Mouse (Mus musculus): Measurements from ENCODE around the gene Pcnx. TPM values are rescaled to one million over a fixed set of nuclear protein-coding genes. Genes with fewer than 3 reads are reported as not detected.

Pcnx gene
- 50.3 to 60.0 TPM (median 50.7 TPM) in 3 replicates for total RNA-seq (2017)

DNA sequence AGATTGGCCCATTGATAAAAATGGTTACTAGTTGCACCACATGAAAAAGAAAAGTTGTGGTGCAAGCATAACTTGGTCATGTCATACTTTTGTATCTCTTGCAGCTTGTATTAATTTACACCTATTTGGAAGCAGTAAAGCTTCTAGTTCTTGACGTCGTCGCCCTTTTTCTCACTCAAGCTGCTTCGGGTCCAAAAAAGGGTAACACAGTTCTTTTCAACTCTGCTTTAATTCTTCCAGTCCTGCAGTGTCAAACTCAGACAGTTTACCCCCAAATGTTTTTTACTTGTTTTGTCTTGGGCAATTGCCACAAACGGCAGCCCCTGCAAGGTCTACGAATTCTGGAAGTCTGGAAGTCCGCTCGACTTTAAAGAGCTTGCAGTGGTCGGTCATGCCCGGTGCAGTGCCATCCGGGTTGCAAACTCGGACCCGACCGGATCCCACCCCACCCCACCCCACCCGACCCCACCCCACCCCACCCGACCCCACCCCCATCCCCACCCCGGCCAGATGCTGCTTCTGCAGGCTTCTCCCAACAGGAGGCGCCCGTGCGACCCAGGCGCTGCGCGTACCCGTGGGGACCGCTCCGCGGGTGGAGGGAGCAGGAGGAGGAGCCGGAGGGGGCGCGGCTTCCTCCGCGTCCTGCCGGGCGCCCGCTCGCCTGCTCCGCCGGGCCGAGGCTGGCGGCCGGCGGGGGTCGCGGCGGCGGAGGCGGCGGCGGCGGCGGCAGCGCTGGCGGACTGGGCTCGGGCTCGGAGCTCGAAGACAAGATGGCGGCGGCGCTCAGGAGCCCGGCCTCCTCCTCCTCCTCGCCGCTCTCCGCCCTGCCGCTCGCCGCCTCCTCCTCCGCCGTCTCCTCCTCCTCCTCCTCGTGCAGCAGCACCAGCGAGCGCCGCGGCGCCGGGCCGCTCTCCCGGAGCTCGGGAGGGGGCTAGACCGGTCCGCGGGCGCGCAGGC lies at the start of gene Pcnx:
TSS of gene Pcnx (plus strand) at position 673 of the 957 bp plus-strand sequence.
- ATAC-seq (replicated peaks; ENCODE audit: insufficient number of reproducible peaks, low FRiP score, low TSS enrichment, poor library complexity, severe bottlenecking): peak; percentile 60

GRCm38 (mm10) chr12:81810417-81810816 lies 49.4 kb upstream of the Pcnx start:
- ATAC-seq (replicated peaks; ENCODE audit: insufficient number of reproducible peaks, low FRiP score, low TSS enrichment, poor library complexity, severe bottlenecking): no peak

DNA sequence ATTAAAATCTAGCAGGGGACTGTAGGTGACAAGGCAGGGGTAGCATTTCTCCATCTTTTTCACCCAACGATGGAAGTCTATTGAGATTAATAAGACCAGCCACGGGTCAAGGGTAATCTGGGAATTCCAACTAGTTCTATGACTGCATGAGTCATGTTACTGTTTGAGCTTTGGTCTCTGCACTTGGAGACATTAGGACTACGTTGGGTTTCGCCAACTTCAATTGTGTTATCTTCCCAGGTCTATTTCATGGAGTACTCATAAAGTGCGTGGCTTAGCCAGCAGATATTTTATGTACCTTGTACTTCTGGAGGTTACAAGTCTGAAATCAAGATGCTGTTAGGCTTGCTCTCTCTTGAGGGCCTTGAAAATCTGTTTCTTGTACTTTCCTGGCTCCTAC lies 45.1 kb upstream of the Pcnx start:
- ATAC-seq (replicated peaks; ENCODE audit: insufficient number of reproducible peaks, low FRiP score, low TSS enrichment, poor library complexity, severe bottlenecking): no peak

DNA sequence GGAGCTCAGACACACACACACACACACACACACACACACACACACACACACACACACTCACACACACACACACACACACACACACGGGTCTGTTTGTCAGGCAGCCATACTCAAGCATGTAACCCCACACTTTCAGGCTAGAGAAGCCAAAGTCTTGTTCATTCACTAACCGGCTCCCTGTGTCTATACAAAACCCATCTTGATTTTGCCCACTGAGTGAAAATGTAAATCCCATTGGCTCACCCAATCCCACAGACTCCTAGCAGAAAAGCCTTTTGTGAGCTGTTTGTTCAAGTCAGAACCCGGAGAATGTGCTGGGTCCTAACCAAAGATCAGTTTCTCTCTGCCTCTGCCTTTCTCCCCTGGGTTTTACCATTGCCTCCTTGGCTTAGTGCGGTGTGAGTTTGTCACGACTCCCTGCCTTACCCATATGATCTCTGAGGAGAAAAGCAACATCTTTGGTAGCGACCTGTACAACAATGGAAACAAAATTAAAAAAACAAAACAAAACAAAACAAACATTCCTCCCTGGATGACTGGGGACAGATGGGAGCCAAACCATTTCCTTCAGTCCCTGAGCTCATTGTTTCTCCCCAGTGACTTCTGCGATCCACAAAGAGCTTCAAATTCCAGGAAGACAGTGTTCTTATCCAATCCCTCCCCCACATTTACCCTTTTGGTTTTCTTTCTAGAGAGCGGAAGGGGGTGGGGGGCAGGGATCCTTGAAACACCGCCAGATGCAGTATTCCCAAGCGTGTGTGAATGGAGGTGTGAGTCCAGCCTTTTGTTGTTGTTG lies 43.3 kb upstream of the Pcnx start:
- no peak for ATAC-seq (replicated peaks; ENCODE audit: insufficient number of reproducible peaks, low FRiP score, low TSS enrichment, poor library complexity, severe bottlenecking)

GRCm38 (mm10) chr12:81817126-81817505 lies 42.7 kb upstream of the Pcnx start:
- no peak for ATAC-seq (replicated peaks; ENCODE audit: insufficient number of reproducible peaks, low FRiP score, low TSS enrichment, poor library complexity, severe bottlenecking)

DNA sequence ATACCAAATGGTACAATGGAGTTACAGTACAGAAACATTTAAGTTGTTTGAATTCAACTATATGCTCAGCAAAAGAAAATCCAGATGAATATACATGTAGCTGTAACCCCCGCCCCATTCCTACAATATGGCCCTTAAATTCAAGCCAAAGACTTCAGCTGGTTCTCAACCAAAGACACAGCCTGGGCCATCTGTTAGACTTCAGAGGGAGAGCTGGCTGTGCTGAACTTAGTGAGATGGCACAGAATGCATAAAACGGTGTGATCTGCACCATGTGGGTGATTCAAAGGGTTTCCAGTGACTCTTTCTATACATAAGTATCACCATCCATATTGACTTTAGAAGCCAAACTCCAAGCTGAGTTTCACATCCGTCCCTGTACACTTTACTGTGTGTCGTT lies 39.1 kb upstream of the Pcnx start:
- no peak for ATAC-seq (replicated peaks; ENCODE audit: insufficient number of reproducible peaks, low FRiP score, low TSS enrichment, poor library complexity, severe bottlenecking)

DNA sequence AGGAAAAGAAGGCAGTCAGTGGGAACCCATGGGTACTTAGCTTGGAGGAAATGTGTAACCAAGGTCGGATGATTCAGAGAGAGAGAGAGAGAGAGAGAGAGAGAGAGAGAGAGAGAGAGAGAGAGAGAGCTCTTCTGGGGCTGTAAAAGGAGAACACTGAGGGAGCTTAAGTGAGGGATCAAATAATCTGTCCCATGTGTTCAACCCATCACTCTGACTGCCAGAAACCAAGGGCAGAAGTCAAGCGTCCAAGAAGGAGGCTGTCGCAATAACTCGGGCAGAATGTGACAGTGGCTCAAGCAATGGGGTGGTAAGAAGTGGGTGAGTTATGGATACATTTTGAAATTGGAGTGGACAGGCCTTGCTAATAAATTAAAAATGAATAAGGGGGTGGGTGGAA lies 37.6 kb upstream of the Pcnx start:
- no peak for ATAC-seq (replicated peaks; ENCODE audit: insufficient number of reproducible peaks, low FRiP score, low TSS enrichment, poor library complexity, severe bottlenecking)

GRCm38 (mm10) chr12:81822778-81823480 lies 36.9 kb upstream of the Pcnx start:
- ATAC-seq (replicated peaks; ENCODE audit: insufficient number of reproducible peaks, low FRiP score, low TSS enrichment, poor library complexity, severe bottlenecking): no peak

- no peak for ATAC-seq (replicated peaks; ENCODE audit: insufficient number of reproducible peaks, low FRiP score, low TSS enrichment, poor library complexity, severe bottlenecking)
These were observed 31.5 kb upstream of the Pcnx start for GRCm38 (mm10) chr12:81828355-81828754.

DNA sequence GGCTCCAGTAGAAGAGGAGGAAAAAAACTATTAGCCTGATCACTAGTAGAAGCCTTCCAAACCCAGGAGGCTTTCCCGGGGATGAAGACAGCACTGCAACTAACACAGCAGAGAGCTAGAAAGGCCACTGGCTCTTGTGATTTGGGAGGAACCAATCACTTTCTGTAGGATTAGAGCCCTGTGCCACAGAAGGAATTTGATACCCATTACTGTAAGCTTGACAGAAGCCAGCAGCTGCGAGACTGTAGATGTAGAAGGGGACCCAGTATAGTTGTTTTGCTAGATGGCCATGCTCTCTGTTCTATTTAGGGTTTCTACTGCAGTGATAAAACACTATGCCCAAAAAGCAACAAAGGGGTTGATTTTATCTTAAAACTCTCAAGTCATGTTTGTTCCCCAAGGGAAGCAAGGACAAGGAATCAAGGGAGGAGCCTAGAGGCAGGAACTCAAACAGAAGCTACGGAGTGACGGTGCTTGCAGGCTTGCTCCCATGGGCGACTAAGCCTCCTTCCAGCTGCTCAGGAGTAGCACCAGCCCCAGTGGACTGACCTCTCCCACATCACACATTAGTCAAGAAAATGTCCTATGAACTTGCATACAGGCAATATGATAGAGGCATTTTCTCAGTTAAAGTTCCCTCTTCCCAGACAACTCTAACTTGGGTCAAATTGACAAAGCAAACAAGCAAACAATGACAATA lies 27.6 kb upstream of the Pcnx start:
- no peak for ATAC-seq (replicated peaks; ENCODE audit: insufficient number of reproducible peaks, low FRiP score, low TSS enrichment, poor library complexity, severe bottlenecking)

DNA sequence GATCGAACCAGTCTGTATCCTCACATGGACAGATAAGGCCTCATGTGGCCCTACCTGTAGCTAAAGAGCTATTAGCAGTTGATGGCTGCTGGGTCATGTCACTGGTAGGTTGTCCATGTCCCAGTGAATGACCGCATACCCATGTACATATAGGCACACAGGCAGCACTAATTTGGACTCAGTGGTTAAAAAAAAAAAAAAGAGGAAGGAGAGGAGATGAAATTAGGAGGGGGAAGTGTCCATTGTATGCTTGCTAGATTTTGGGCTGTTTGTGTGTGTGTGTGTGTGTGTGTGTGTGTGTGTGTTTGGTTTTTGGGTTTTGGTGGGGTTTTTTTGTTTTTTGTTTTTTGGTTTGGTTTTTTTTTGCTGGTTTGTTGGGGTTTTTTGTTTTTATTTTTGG lies 26.7 kb upstream of the Pcnx start:
- peak; percentile 68; the same call in 1 of the 2 replicates for ATAC-seq (replicated peaks; ENCODE audit: insufficient number of reproducible peaks, low FRiP score, low TSS enrichment, poor library complexity, severe bottlenecking)

GRCm38 (mm10) chr12:81836162-81836561 lies 23.7 kb upstream of the Pcnx start:
- ATAC-seq (replicated peaks; ENCODE audit: insufficient number of reproducible peaks, low FRiP score, low TSS enrichment, poor library complexity, severe bottlenecking): no peak

DNA sequence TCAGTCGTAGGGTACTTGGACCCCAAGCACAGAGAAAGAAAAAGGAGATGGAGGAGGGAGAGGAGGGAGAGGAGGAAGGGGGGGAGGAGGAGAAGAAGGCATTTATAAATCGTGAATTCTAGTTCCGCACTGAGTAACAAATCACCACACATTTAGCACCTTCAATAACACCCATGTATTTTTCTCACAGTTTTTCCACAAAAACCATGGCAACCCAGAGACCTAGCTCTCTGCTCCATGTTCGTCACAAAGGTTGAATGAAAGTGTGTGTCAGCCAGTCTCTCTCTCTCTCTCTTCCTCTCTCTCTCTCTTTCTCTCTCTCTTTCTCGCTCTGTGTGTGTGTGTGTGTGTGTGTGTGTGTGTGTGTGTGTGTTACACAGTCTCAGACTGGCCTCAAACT lies 22.4 kb upstream of the Pcnx start:
- ATAC-seq (replicated peaks; ENCODE audit: insufficient number of reproducible peaks, low FRiP score, low TSS enrichment, poor library complexity, severe bottlenecking): no peak

- 0 out of 2 replicates have a peak, but pooled peaks have one; percentile 38 for ATAC-seq (replicated peaks; ENCODE audit: insufficient number of reproducible peaks, low FRiP score, low TSS enrichment, poor library complexity, severe bottlenecking)
These were observed 20.2 kb upstream of the Pcnx start for GRCm38 (mm10) chr12:81839663-81840062.

- no peak for ATAC-seq (replicated peaks; ENCODE audit: insufficient number of reproducible peaks, low FRiP score, low TSS enrichment, poor library complexity, severe bottlenecking)
These were observed 18.8 kb upstream of the Pcnx start for GRCm38 (mm10) chr12:81841046-81841445.

DNA sequence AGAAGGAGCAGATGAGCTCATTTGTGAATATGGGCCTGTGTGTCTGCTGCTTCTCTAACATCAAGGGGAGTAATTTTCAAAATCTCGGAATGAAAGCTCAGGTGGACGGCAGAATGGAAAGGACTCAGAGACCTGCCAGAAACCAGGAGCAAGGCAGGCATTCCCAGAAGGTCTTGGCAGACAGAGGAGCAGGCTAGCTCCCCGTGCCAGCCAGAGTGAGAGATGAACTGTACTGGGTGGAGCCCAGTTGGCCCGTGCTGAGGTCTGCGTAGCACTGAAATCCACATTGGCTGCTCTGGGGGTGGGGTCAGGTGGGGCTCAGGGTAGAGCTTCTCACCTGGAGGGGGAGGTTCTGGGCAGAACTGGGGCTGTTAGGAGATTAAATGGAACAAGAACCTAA lies 16.3 kb upstream of the Pcnx start:
- ATAC-seq (replicated peaks; ENCODE audit: insufficient number of reproducible peaks, low FRiP score, low TSS enrichment, poor library complexity, severe bottlenecking): no peak

DNA sequence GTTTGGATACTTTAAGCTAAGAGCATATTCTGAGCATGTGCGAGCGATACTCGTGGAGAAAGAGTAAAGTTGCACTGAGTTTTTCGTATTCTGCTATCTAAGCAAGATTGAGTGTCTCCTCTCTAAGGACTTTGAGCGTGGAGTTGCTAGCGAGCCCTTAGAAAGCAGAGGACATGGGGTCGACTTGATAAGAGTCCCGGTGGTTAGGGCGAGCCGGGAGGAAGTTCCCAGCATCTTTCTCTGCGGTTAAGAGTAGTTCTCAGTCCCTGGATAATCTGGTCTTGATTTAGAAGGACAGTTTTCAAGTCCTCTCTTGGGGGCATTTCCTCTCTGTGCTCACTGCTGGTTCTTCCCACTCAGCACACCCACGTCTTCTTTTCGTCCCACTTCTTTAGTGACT lies 15.3 kb upstream of the Pcnx start:
- no peak for ATAC-seq (replicated peaks; ENCODE audit: insufficient number of reproducible peaks, low FRiP score, low TSS enrichment, poor library complexity, severe bottlenecking)

DNA sequence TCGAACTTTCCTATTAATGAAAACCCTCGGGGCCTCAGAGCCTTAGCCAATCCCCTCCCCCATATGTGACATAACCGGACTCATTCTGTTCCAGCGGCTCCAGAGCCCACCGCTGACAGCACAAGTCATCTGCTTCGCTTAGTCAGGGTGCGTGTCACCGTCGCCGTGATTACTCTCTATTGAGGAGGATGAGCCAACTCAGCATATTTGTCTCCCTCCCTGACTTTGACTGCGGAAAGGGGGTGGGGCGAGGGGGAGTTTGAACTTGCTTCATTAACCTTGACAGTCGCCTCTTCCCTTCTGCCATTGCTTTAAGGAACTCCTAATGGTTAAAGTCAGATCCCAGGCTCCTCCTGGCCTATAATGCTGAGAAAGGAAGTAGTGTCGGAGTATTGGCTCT lies 14.8 kb upstream of the Pcnx start:
- no peak; the same call in 1 of the 2 replicates for ATAC-seq (replicated peaks; ENCODE audit: insufficient number of reproducible peaks, low FRiP score, low TSS enrichment, poor library complexity, severe bottlenecking)

GRCm38 (mm10) chr12:81849629-81850028 lies 10.2 kb upstream of the Pcnx start:
- no peak for ATAC-seq (replicated peaks; ENCODE audit: insufficient number of reproducible peaks, low FRiP score, low TSS enrichment, poor library complexity, severe bottlenecking)

Data from monocyte, adult 5-6 weeks (primary cell).